Mouse (Mus musculus): Measurements from ENCODE around the gene Thrb. TPM values are rescaled to one million over a fixed set of nuclear protein-coding genes. Genes with fewer than 3 reads are reported as not detected.
"Not testable (repeated sequence)": the region's sequence is repeated elsewhere in the genome, so short reads cannot be mapped to it uniquely, and the experiment has no call there.

Gene Thrb
- total RNA-seq, 2 experiments from 2014 or later, result 19.3 to 23.8 TPM

- DNase-seq, result no peak
- intact Hi-C loops (cut with DNase I), result no loop called here
Observed at GRCm38 (mm10) chr14:17917124-17917763, 257.2 kb downstream of the Thrb start.

DNA sequence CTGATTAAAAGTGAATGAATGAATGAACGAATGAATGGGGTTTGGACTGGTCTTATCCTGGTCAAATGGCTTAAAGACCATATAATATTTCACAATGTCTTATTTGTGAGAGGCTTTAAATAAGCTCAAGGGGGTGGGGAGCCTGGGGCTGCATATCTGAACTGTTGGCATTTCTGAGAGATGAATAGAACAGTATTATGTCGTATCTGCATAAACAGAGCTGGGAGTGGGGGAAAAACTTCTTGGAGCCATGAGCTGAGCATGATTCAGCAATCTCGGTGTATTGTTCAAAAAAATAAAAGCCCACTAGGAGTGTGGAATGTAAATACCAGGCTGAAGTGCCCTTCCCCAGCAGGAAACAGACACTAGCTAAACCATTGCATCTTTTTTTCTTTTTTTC is 257.8 kb downstream of the Thrb start:
- intact Hi-C loops (cut with DNase I), result no loop called here

DNA sequence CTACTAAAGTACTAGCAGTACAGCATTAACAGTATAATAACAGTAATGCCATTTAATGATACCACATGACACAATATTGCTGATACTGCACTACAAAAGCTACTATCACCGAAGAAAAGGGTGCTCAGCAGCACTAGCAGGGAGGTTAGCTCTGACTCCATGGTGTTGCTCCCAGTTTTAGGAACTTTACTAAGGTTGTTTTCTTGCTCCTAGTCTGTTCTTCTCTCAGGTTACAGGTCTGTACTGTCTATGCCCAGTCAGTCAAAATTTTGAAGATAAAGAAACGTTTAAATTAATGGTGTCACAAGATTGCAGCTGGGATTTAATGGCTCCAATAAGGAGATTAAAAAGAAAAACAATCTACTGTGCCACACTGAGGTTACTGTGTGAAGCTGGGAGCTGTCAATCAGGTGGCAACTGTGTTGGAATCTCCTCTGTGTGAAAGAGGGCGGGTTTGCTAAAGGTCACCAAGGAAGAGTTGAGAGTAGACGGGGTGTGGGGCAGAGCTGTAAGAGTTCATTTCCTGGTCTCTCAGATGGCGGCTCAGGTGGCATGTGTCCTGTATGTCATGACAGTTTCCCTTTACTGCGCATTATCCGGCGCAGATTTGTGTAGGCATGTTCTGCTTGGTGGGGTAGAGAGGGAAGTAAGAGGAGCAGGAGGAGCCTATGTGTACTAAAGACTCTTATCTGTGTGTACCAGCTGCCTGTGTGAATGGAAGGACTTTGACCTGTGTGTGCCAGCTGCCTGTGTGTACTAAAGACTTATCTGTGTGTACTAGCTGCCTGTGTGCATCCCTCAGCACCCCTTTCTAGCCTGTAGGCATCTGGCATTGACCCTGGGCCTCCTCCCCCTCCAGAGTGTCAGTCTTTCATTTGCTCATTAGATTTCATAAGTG is 263.0 kb downstream of the Thrb start:
- intact Hi-C loops (cut with DNase I), result no loop called here
- DNase-seq, result no peak

More for the DNA sequence above, 257.8 kb downstream of the Thrb start:
- no peak for DNase-seq

- DNase-seq, result peak in 1 of 2 experiments; percentile 17
- intact Hi-C loops (cut with DNase I), result no loop called here
Observed at GRCm38 (mm10) chr14:17927469-17927868, 267.4 kb downstream of the Thrb start.

DNA sequence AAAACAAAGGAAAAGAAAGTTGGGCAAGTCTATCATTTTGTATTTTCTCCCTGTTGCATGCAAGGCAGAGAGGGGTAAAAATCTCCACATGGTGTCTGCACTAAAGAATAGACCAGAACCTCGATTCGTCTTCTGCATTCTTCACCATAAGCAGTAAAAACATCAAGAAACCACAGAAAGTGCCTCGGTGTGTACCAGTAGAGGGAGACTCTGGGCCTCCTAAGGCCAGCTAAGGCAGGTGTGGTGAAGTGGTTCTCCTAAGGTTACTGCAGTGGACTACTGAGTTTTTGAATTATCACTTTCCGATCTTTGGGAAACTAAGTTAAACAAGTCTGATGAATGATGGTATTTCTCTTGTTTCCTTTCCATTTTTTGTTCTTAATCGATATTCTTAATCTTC is 269.5 kb downstream of the Thrb start:
- no peak for DNase-seq
- intact Hi-C loops (cut with DNase I), result no loop called here

DNA sequence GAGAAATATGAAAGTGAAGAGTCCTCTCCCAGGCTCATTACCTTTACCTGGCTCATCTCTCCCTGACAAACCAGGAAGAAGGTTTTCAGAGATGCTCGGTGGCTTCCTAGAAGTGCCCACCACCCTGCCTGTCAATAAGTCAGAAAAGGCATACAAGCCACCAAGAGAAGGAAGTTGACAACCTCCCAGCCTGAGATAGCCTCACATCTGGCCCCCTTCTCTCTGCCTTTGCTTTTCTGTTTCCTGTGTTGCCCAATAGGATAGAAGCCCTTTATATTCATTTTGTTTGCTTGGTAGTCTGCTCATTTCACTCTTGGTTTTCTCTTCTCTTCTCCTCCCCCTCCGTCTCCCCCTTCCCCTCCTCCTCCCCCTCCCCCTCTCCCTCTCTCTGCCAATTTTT is 273.4 kb downstream of the Thrb start:
- no peak for DNase-seq
- intact Hi-C loops (cut with DNase I), result no loop called here

DNA sequence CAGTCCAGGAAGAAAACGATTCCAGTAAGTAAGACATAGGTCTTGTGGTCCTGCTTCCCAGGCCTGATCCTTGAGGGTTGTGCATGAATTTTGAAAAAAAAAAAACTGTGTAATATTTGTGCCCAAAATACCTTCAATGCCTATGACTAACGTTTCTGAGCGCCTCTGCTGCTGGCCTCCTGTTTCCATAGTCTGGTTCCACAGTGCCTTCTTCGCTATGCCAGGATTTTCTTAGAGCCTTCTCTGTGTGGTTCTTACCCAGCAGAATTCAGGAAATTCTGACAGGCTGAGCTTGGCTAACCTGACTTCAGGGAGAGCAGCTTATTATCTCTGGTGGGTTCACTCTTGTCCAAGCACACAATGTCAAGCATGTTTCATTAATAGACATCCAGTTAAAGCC is 274.7 kb downstream of the Thrb start:
- DNase-seq; intact Hi-C loops (cut with DNase I): not testable (repeated sequence)

DNA sequence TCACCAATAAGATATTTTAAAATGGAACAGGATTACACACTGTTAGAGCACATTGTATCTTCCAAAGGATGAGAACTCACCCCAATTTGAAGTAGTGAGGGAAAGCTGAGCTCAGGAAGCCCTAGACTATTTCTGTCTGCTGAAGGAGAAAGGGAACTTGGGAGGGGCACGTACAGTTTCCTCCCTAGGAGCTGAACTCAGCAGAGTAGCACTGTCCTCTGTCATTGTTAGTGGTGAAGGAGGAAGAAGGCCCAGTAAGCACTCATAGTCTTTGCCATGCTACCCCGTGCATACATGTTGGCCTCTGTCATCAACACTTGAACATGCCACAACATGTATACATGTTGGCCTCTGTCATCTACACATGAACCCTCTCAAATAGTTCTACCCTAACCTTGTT is 294.0 kb downstream of the Thrb start:
- no peak for DNase-seq
- intact Hi-C loops (cut with DNase I), result no loop called here

- intact Hi-C loops (cut with DNase I), result no loop called here
- DNase-seq, result no peak
Observed at GRCm38 (mm10) chr14:17959901-17960300, 299.8 kb downstream of the Thrb start.

GRCm38 (mm10) chr14:17967117-17967726 is 307.2 kb downstream of the Thrb start:
- intact Hi-C loops (cut with DNase I), result loop anchor here (2.0 kb wide), 1 partner anchor 564 kb away; no protein-coding TSS in a partner anchor
- DNase-seq, result peak in 1 of 2 experiments; percentile 16

GRCm38 (mm10) chr14:17972132-17972531 is 312.1 kb downstream of the Thrb start:
- DNase-seq, result no peak
- intact Hi-C loops (cut with DNase I), result no loop called here

DNA sequence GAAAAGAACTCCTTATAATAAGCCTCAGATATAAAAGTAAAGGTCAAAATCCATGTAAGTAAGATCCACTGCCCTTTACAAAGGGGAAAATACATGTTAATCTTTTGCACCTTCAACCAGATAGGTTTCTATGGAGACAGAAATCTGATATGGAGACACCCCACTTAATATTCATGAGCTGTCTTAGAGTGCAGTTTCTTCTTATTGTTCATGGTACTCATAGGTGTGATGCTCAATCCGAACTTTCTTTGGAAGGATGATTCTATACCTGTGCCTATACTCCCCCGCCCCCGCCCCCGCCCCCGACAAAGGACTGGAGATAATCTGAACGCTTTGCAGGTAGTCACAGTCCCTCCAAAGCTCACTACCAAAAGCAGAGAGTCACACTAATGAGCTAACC is 312.6 kb downstream of the Thrb start:
- no peak for DNase-seq
- intact Hi-C loops (cut with DNase I), result no loop called here

GRCm38 (mm10) chr14:17975786-17976185 is 315.7 kb downstream of the Thrb start:
- intact Hi-C loops (cut with DNase I), result no loop called here
- DNase-seq, result no peak

- intact Hi-C loops (cut with DNase I), result no loop called here
- DNase-seq, result no peak
Observed at GRCm38 (mm10) chr14:17978259-17978658, 318.2 kb downstream of the Thrb start.

- intact Hi-C loops (cut with DNase I), result no loop called here
- DNase-seq, result no peak
Observed at GRCm38 (mm10) chr14:17981258-17981657, 321.2 kb downstream of the Thrb start.

DNA sequence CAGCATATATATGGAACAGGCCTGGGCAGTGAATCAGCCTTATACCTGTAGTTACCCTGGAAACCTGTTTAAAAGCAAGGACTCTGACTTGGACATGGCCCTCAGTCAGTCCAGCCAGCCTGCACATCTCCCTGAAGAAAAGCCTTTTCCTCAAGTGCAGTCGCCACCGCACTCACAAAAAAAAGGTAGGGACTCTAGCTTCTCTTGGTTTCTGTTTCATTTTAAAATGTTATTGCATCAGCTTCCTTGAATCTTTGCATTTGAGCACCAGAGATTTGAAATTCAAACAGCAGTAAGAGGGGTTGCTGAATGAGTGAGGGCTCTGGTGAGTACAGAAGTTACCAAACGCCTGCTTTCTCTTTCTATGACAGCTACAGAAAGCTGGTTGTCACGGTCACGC is 322.0 kb downstream of the Thrb start:
- intact Hi-C loops (cut with DNase I), result no loop called here
- DNase-seq, result no peak

DNA sequence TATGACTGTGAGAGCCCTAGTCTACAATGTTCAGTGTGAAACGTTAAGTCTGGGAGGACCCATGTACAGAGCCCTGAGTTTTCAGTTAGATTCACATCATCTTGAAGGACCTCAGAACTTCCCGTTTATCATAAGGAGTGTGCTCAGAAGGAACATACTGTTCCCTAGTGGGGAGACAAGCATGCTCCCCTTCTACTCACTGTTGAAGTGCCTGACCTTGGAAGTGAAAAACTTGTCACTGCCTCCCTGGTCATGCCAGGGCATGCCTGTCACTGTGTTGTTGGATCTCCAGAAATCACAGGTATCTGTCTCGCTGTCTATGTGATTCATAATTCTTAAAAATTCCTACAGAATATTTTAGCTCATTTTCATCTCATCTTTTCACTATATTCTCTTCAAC is 323.3 kb downstream of the Thrb start:
- DNase-seq, result no peak
- intact Hi-C loops (cut with DNase I), result no loop called here

DNA sequence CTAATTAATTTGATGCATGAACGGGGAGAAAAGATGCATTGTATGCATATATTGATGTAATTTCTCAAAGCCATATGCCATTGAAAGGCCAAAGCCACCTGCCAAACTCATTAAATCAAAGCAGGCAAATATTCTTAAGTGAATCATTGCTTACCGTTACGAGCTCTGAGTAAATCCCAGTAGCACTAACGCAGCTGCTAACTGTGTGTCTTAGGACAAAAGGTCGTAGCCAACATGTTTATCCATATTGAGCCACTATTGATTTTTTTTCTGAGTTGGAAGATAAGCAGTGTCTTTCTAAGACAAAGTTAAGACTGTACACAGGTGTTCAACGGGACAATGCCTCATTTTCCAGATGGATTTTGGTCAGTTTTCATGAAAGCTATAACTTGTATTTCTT is 323.8 kb downstream of the Thrb start:
- intact Hi-C loops (cut with DNase I), result no loop called here
- DNase-seq, result no peak

GRCm38 (mm10) chr14:17988580-17988979 is 328.5 kb downstream of the Thrb start:
- intact Hi-C loops (cut with DNase I), result no loop called here
- no peak for DNase-seq

DNA sequence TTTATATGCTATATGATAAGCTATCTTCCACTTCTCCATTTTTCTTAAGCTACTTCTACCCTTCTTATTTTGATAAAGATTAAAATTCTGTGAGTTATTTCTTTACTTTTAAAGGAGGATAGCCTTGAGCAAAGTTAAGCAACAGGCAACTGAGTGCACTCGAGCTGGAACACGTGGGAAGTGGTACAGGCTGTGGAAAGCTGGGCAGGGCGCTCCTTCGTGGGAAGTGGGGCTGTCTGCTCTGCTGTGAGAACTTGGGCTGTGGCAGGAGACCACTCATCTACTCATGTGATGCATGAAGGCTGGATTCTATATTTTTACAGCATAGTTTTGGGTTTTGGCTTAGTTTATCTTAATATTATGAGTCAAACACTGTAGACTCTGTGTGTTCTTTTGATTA is 329.1 kb downstream of the Thrb start:
- intact Hi-C loops (cut with DNase I), result no loop called here
- DNase-seq, result no peak

GRCm38 (mm10) chr14:17990186-17990585 is 330.1 kb downstream of the Thrb start:
- no peak for DNase-seq
- intact Hi-C loops (cut with DNase I), result no loop called here

All from gastrocnemius, postnatal 36 days (tissue).